Mouse (Mus musculus) spleen, postnatal 14 days (tissue): ENCODE data around the gene Ppp1r15a.
A peak's percentile ranks its signal among the peaks of the same experiment; 100 is the strongest.
"Not testable (repeated sequence)": the region's sequence is repeated elsewhere in the genome, so short reads cannot be mapped to it uniquely, and the experiment has no call there.

Experiments used
- DNase-seq, 2 experiments: peaks; one replicate each; pipeline ENCODE4 v3.0.0; 2021 to 2022; ENCODE audit warnings: low spot score in 2 of 2

Gene Ppp1r15a

GRCm38 (mm10) chr7:45484985-45485384, 41.1 kb downstream of the Ppp1r15a start:
- not testable (repeated sequence) for DNase-seq

DNA sequence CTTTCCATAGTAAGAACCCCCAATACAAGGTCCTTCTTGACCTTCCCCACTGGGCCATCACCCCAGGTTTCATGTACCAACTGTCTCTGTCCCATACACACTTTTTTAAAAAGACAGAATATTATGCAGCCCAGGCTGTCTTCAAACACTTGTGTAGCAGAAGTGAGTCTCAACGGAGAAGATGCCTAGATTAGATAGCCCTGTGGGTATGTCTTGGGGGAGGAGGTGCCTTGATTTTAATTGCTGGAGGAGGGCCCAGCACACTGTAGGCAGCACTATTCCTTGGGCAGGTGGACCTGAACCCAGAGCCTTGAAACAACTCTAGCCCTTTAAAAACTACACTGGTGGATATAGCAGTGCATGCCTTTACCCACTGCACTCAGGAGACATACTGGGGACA, 43.9 kb downstream of the Ppp1r15a start:
- DNase-seq: no peak

- DNase-seq: peak; percentile 36 to 60
Observed at GRCm38 (mm10) chr7:45481374-45481927, 44.6 kb downstream of the Ppp1r15a start, which contains the start of gene Tulp2. TSS of gene Tulp2 (plus strand) at chr7:45481877.

DNA sequence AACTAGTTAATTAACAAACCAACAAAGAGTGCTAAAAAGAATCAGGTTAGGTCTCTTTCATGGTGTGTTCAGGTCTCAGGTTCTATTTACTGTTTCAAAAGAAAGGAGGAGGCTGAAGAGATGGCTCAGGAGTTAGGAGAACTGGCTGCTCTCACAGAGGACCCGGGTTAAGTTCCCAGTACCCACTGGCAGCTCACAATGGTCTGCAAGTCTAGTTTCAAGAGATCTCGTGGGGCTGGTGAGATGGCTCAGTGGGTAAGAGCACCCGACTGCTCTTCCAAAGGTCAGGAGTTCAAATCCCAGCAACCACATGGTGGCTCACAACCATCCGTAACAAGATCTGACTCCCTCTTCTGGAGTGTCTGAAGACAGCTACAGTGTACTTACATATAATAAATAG, 45.8 kb downstream of the Ppp1r15a start:
- DNase-seq: not testable (repeated sequence)

DNA sequence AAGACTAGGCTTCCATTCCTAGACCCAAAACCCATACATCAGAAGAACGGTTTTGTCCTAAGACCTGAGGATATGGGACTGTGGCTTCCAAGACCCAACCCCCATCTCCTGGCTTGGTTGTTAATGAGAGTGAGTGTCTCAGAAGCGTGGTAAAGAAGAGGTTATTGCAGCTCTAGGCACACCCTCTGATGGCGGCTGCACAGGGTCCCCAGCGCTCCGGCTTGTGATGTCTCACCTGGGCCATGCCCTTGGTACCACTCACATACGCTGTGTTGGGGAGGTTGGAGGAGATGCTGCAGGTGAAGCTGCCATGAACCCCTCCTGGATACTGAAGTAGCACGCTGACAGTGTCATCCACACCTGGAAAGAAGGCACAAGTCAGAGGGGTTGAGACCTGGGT, 47.3 kb downstream of the Ppp1r15a start:
- DNase-seq: no peak

DNA sequence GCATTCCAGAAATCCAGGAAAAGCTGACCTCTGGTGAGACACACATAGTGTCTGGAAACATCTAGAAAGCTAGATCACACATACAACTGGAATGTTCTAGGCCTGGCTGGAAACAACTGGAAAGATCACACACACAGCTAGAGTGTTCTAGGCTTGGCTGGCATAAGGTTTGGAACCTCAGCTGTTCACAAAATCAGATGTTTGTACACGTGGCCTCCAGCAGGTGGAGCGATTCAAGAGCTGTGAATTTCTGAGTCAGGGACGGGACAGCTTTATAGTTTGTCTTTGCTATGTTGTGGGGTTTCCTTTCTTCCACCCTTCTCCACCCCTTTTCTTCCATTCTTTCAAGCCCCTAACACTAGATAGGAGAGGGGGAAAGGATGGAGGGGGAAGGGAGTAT, 49.1 kb downstream of the Ppp1r15a start:
- DNase-seq: peak in 1 of 2 experiments; percentile 50

DNA sequence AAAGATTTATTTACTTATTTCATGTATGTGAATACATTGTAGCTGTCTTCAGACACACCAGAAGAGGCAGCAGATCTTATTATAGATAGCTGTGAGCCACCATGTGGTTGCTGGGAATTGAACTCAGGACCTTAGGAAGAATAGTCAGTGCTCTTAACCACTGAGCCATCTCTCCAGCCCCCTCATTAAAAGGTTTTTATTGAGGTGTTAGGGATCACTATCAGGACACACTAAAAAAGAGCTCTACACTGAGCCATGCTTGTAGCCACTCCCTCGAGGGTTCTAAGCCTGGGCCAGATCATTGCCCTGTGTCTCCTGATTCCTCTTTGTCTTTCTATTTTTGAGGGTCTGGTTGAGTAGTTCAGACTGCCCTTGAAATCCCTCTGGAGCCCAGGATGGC, 49.6 kb downstream of the Ppp1r15a start:
- DNase-seq: no peak

DNA sequence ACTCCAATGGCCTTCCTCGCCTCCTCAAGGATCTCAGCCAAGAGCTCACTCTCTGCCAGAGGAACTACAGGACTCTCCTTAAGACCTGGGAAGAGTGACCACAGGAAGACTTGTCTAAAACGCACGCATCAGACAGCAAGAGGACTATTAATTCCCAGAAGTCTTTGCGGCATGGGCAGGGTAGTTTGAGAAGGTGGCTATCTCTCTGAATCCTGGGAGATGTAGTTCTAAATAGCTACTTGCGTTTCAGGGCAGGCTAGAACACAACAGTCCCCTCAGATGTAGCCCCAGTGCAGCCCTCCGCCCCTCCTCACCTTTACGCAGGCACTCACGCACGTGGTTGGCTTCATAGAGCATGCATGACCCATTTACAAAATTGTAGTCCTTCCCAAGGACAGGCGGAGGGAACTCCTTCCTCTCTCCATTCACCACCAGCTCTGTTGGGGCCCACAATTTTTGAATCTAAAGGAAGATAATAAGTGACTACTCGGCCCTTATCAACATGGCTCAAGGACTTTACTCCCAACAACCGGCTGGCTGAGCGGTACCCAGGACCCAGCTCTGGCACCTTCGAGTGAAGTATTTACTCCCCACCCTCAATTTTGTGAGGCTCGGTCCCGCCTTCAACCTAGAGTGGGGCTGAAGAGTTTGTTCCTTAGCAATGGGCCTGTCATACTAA, 50.6 kb downstream of the Ppp1r15a start:
- no peak for DNase-seq
